Mouse (Mus musculus) hindbrain, embryonic 15.5 days (tissue): Measurements from ENCODE around the gene Hist1h3d. TPM values are rescaled to one million over a fixed set of nuclear protein-coding genes. Genes with fewer than 3 reads are reported as not detected.
A peak's percentile ranks its signal among the peaks of the same experiment; 100 is the strongest.

Experiments used
- ATAC-seq: fragments of 200-750 bp; cut with Nextera tagmentation; 2 replicates; pipeline ENCODE4 v1.8.0; 2017; ENCODE audit warnings: low read depth, moderate number of reproducible peaks, moderate TSS enrichment; ENCODE audit not compliant: low FRiP score
- H3K27ac ChIP-seq: fragments of 300-500 bp; sonication (generic); replicated peaks from 2 replicates; pipeline ENCODE4 v1.5.1; 2015; ENCODE audit warnings: mild to moderate bottlenecking, inconsistent platforms
- H3K27me3 ChIP-seq: fragments of 300-500 bp; sonication (generic); 2 replicates; pipeline ENCODE4 v1.6.1; 2015; ENCODE audit warnings: control low read depth, inconsistent platforms
- H3K36me3 ChIP-seq: fragments of 300-500 bp; sonication (generic); 2 replicates; pipeline ENCODE4 v1.6.1; 2015; ENCODE audit warnings: control low read depth, inconsistent platforms
- H3K4me1 ChIP-seq: fragments of 300-500 bp; sonication (generic); replicated peaks from 2 replicates; pipeline ENCODE4 v1.6.1; 2015; ENCODE audit warnings: control low read depth, inconsistent platforms
- H3K4me2 ChIP-seq: fragments of 300-500 bp; sonication (generic); 2 replicates; pipeline ENCODE4 v1.6.1; 2015; ENCODE audit warnings: moderate library complexity, mild to moderate bottlenecking, inconsistent platforms
- H3K4me3 ChIP-seq: fragments of 300-500 bp; sonication (generic); 2 replicates; pipeline ENCODE4 v1.5.1; 2015; ENCODE audit warnings: mild to moderate bottlenecking, inconsistent platforms
- H3K9ac ChIP-seq: fragments of 300-500 bp; sonication (generic); 2 replicates; pipeline ENCODE4 v1.6.1; 2015; ENCODE audit warnings: inconsistent platforms
- H3K9me3 ChIP-seq: fragments of 300-500 bp; sonication (generic); 2 replicates; pipeline ENCODE4 v1.6.1; 2016; ENCODE audit warnings: control low read depth, inconsistent platforms
- WGBS: fragments of 180-500 bp; shearing (Covaris S2); methylation state at CpG from one replicate; pipeline ENCODE4 v1.1.7; 2015; 5-methylcytosine and 5-hydroxymethylcytosine counted together
- polyA plus RNA-seq: library from polyadenylated mRNA; unstranded; fragments of >200 nt; fragmentation: Nextera tagmentation; extraction: Ambion mirVana; gene quantifications from 2 replicates; pipeline ENCODE4 v1.2.1, GENCODE M21; 2015

Hist1h3d gene
- polyA plus RNA-seq, 1 experiment from 2014 or later: 1.2 TPM

GRCm38 (mm10) chr13:23595622-23596372 is 20.2 kb downstream of the Hist1h3d start:
- no peaks in the 10 kb centered on the region for H3K9me3 ChIP-seq
- no peaks in the 10 kb centered on the region for H3K4me1 ChIP-seq
- no peaks in the 10 kb centered on the region for H3K27me3 ChIP-seq
- no peak overlapping the region for H3K27ac ChIP-seq
- H3K9ac ChIP-seq: no peak overlapping the region
- no peak for ATAC-seq
- no peak overlapping the region for H3K4me3 ChIP-seq
- H3K36me3 ChIP-seq: no peaks in the 10 kb centered on the region
- H3K4me2 ChIP-seq: no peak overlapping the region
- 86% methylated on average over 7 of the region's 7 CpGs for WGBS

GRCm38 (mm10) chr13:23597957-23598356 is 22.4 kb downstream of the Hist1h3d start:
- ATAC-seq: no peak
- WGBS: 8% methylated on average over 9 of the region's 9 CpGs
- no peak overlapping the region for H3K27ac ChIP-seq
- H3K9ac ChIP-seq: no peak overlapping the region
- H3K4me3 ChIP-seq: no peak overlapping the region
- H3K4me2 ChIP-seq: no peak overlapping the region
- no peaks in the 10 kb centered on the region for H3K36me3 ChIP-seq
- H3K9me3 ChIP-seq: no peaks in the 10 kb centered on the region
- no peaks in the 10 kb centered on the region for H3K27me3 ChIP-seq
- H3K4me1 ChIP-seq: no peaks in the 10 kb centered on the region

- 83% methylated on average over 7 of the region's 7 CpGs for WGBS
- no peak overlapping the region for H3K4me2 ChIP-seq
- H3K36me3 ChIP-seq: no peaks in the 10 kb centered on the region
- no peaks in the 10 kb centered on the region for H3K4me1 ChIP-seq
- H3K27ac ChIP-seq: no peak overlapping the region
- H3K9me3 ChIP-seq: no peaks in the 10 kb centered on the region
- ATAC-seq: no peak
- no peak overlapping the region for H3K4me3 ChIP-seq
- H3K27me3 ChIP-seq: no peaks in the 10 kb centered on the region
- no peak overlapping the region for H3K9ac ChIP-seq
Measured at GRCm38 (mm10) chr13:23603182-23603699, 27.7 kb downstream of the Hist1h3d start.

GRCm38 (mm10) chr13:23604452-23604851 is 28.9 kb downstream of the Hist1h3d start:
- no peak overlapping the region for H3K4me2 ChIP-seq
- H3K9ac ChIP-seq: no peak overlapping the region
- no peak overlapping the region for H3K4me3 ChIP-seq
- H3K4me1 ChIP-seq: no peaks in the 10 kb centered on the region
- WGBS: 92% methylated on average over 3 of the region's 3 CpGs
- H3K9me3 ChIP-seq: no peaks in the 10 kb centered on the region
- no peak overlapping the region for H3K27ac ChIP-seq
- no peaks in the 10 kb centered on the region for H3K27me3 ChIP-seq
- no peak for ATAC-seq
- no peaks in the 10 kb centered on the region for H3K36me3 ChIP-seq

GRCm38 (mm10) chr13:23605052-23605451 is 29.5 kb downstream of the Hist1h3d start:
- WGBS: 89% methylated on average over 3 of the region's 3 CpGs
- H3K4me3 ChIP-seq: no peak overlapping the region
- H3K27me3 ChIP-seq: no peaks in the 10 kb centered on the region
- H3K36me3 ChIP-seq: no peaks in the 10 kb centered on the region
- no peak overlapping the region for H3K4me2 ChIP-seq
- ATAC-seq: no peak
- no peaks in the 10 kb centered on the region for H3K9me3 ChIP-seq
- no peaks in the 10 kb centered on the region for H3K4me1 ChIP-seq
- no peak overlapping the region for H3K27ac ChIP-seq
- H3K9ac ChIP-seq: no peak overlapping the region

- ATAC-seq: no peak
- H3K36me3 ChIP-seq: no peaks in the 10 kb centered on the region
- no peaks in the 10 kb centered on the region for H3K9me3 ChIP-seq
- H3K9ac ChIP-seq: no peak overlapping the region
- no peak overlapping the region for H3K4me3 ChIP-seq
- no peaks in the 10 kb centered on the region for H3K27me3 ChIP-seq
- no peaks in the 10 kb centered on the region for H3K4me1 ChIP-seq
- no peak overlapping the region for H3K4me2 ChIP-seq
- H3K27ac ChIP-seq: no peak overlapping the region
- WGBS: 87% methylated on average over 4 of the region's 4 CpGs
Measured at GRCm38 (mm10) chr13:23609209-23609608, 33.6 kb downstream of the Hist1h3d start.

GRCm38 (mm10) chr13:23609844-23610243 is 34.3 kb downstream of the Hist1h3d start:
- Histone ChIP-seq H3K9ac (no peak overlapping the region), H3K4me2 (no peak overlapping the region), H3K36me3 (no peaks in the 10 kb centered on the region), H3K27me3 (no peaks in the 10 kb centered on the region), H3K4me1 (no peaks in the 10 kb centered on the region), H3K9me3 (no peaks in the 10 kb centered on the region), H3K4me3 (no peak overlapping the region), H3K27ac (no peak overlapping the region)
- no peak for ATAC-seq

- 76% methylated on average over 2 of the region's 2 CpGs for WGBS
- Histone ChIP-seq H3K9ac (no peak overlapping the region), H3K36me3 (no peaks in the 10 kb centered on the region), H3K27ac (no peak overlapping the region), H3K4me3 (no peak overlapping the region), H3K9me3 (no peaks in the 10 kb centered on the region), H3K4me1 (no peaks in the 10 kb centered on the region), H3K4me2 (no peak overlapping the region), H3K27me3 (no peaks in the 10 kb centered on the region)
- no peak for ATAC-seq
Measured at GRCm38 (mm10) chr13:23610393-23610792, 34.8 kb downstream of the Hist1h3d start.

- Histone ChIP-seq H3K4me1 (no peaks in the 10 kb centered on the region), H3K4me3 (no peak overlapping the region), H3K9ac (no peak overlapping the region), H3K9me3 (no peaks in the 10 kb centered on the region), H3K36me3 (no peaks in the 10 kb centered on the region), H3K27ac (no peak overlapping the region), H3K4me2 (no peak overlapping the region), H3K27me3 (no peaks in the 10 kb centered on the region)
- 88% methylated on average over 3 of the region's 3 CpGs for WGBS
- ATAC-seq: no peak
Measured at GRCm38 (mm10) chr13:23611638-23612037, 36.1 kb downstream of the Hist1h3d start.

GRCm38 (mm10) chr13:23620056-23620732 is 44.6 kb downstream of the Hist1h3d start:
- Histone ChIP-seq H3K4me1 (peaks cover 22% of the 10 kb centered on the region), H3K9me3 (no peaks in the 10 kb centered on the region), H3K4me2 (peak overlapping the region; percentile 99), H3K36me3 (no peaks in the 10 kb centered on the region), H3K27ac (peak overlapping the region; percentile 95), H3K9ac (peak overlapping the region; percentile 86), H3K27me3 (no peaks in the 10 kb centered on the region), H3K4me3 (peak overlapping the region; percentile 70)
- WGBS: 54% methylated on average over 12 of the region's 12 CpGs
- ATAC-seq: no peak

- peak; percentile 91 for ATAC-seq
- under 1% methylated on average over 27 of the region's 27 CpGs for WGBS
- H3K27ac ChIP-seq: peak within 1 kb of the TSS; percentile 95
Measured at GRCm38 (mm10) chr13:23620733-23621531, 45.4 kb downstream of the Hist1h3d start, which contains the start of gene Hist1h2be. Gene Hist1h2be, minus strand, starts transcription at chr13:23621124.

More at GRCm38 (mm10) chr13:23620733-23621531, 45.4 kb downstream of the Hist1h3d start, which contains the start of gene Hist1h2be:
- H3K4me3 ChIP-seq: peak within 1 kb of the TSS; percentile 70
- H3K4me2 ChIP-seq: peak within 1 kb of the TSS; percentile 99
- H3K27me3 ChIP-seq: no peaks in the 10 kb centered on the region
- no peaks in the 10 kb centered on the region for H3K36me3 ChIP-seq
- H3K4me1 ChIP-seq: peaks cover 22% of the 10 kb centered on the region
- peak within 1 kb of the TSS; percentile 86 for H3K9ac ChIP-seq
- H3K9me3 ChIP-seq: no peaks in the 10 kb centered on the region
